Mouse (Mus musculus) kidney, embryonic 14.5 days (tissue): ENCODE results near the gene Prg4. TPM values are rescaled to one million over a fixed set of nuclear protein-coding genes. Genes with fewer than 3 reads are reported as not detected.

Experiments
- ATAC-seq: fragments of 200-750 bp; cut with Nextera tagmentation; 2 replicates; pipeline ENCODE4 v1.8.0; 2017; ENCODE audit warnings: moderate number of reproducible peaks, mild to moderate bottlenecking, moderate TSS enrichment, moderate library complexity; ENCODE audit not compliant: low FRiP score, low TSS enrichment
- H3K27ac ChIP-seq: fragments of 300-500 bp; sonication (generic); 2 replicates; pipeline ENCODE4 v1.5.1; 2014; ENCODE audit warnings: low read depth, mild to moderate bottlenecking, low read length, moderate library complexity, mixed read lengths
- H3K27me3 ChIP-seq: fragments of 300-500 bp; sonication (generic); 2 replicates; pipeline ENCODE4 v1.6.1; 2014; ENCODE audit warnings: mild to moderate bottlenecking, low read length; ENCODE audit not compliant: control insufficient read depth, insufficient read depth
- H3K36me3 ChIP-seq: fragments of 300-500 bp; sonication (generic); 2 replicates; pipeline ENCODE4 v1.6.1; 2014; ENCODE audit warnings: low read length, mixed read lengths; ENCODE audit not compliant: control insufficient read depth, insufficient read depth
- H3K4me1 ChIP-seq: fragments of 300-500 bp; sonication (generic); 2 replicates; pipeline ENCODE4 v1.6.1; 2014; ENCODE audit warnings: low read length, mixed read lengths; ENCODE audit not compliant: control insufficient read depth, insufficient read depth
- H3K4me2 ChIP-seq: fragments of 300-500 bp; sonication (generic); replicated peaks from 2 replicates; pipeline ENCODE4 v1.6.1; 2014; ENCODE audit warnings: low read depth, mild to moderate bottlenecking, low read length
- H3K4me3 ChIP-seq: fragments of 300-500 bp; sonication (generic); 2 replicates; pipeline ENCODE4 v1.5.1; 2014; ENCODE audit warnings: mild to moderate bottlenecking, low read length
- H3K9ac ChIP-seq: fragments of 300-500 bp; sonication (generic); 2 replicates; pipeline ENCODE4 v1.6.1; 2014; ENCODE audit warnings: low read depth, mild to moderate bottlenecking, low read length, moderate library complexity
- H3K9me3 ChIP-seq: fragments of 300-500 bp; sonication (generic); 2 replicates; pipeline ENCODE4 v1.6.1; 2016; ENCODE audit warnings: low read length; ENCODE audit not compliant: control insufficient read depth
- WGBS: fragments of 180-500 bp; shearing (Covaris S2); extraction: QIAGEN DNeasy Blood & Tissue Kit; methylation state at CpG from one replicate; pipeline ENCODE4 v1.1.7; 2014; 5-methylcytosine and 5-hydroxymethylcytosine counted together
- polyA plus RNA-seq: library from polyadenylated mRNA; unstranded; fragments of >200 nt; fragmentation: Nextera tagmentation; extraction: Ambion mirVana; gene quantifications from 2 replicates; pipeline ENCODE4 v1.2.1, GENCODE M21; 2014

The Prg4 gene
- polyA plus RNA-seq, 1 experiment from 2014 or later = 0.89 TPM

- no peak for ATAC-seq
- WGBS = 65% methylated on average over 7 of the region's 7 CpGs
Observed at GRCm38 (mm10) chr1:150472525-150472924, 6.6 kb upstream of the Prg4 start.

GRCm38 (mm10) chr1:150469992-150470391, 4.0 kb upstream of the Prg4 start:
- Histone ChIP-seq H3K9me3 (no peaks in the 10 kb centered on the region), H3K4me3 (no peak overlapping the region), H3K9ac (no peak overlapping the region), H3K36me3 (no peaks in the 10 kb centered on the region), H3K4me2 (no peak overlapping the region), H3K27me3 (no peaks in the 10 kb centered on the region), H3K27ac (no peak overlapping the region), H3K4me1 (no peaks in the 10 kb centered on the region)
- no peak for ATAC-seq
- WGBS = 74% methylated on average over 3 of the region's 3 CpGs

More at GRCm38 (mm10) chr1:150472525-150472924, 6.6 kb upstream of the Prg4 start:
- Histone ChIP-seq H3K27me3 (no peaks in the 10 kb centered on the region), H3K4me2 (no peak overlapping the region), H3K4me1 (no peaks in the 10 kb centered on the region), H3K4me3 (no peak overlapping the region), H3K9ac (no peak overlapping the region), H3K36me3 (no peaks in the 10 kb centered on the region), H3K9me3 (no peaks in the 10 kb centered on the region), H3K27ac (no peak overlapping the region)

- Histone ChIP-seq H3K4me2 (no peak overlapping the region), H3K9me3 (no peaks in the 10 kb centered on the region), H3K4me3 (no peak overlapping the region), H3K36me3 (no peaks in the 10 kb centered on the region), H3K9ac (no peak overlapping the region), H3K4me1 (no peaks in the 10 kb centered on the region), H3K27me3 (no peaks in the 10 kb centered on the region), H3K27ac (no peak overlapping the region)
- WGBS = 85% methylated on average over 10 of the region's 10 CpGs
- ATAC-seq = no peak
Observed at GRCm38 (mm10) chr1:150465364-150465763, 601 bp downstream of the Prg4 start.

GRCm38 (mm10) chr1:150463691-150464090, 2.3 kb downstream of the Prg4 start:
- Histone ChIP-seq H3K4me2 (no peak overlapping the region), H3K9me3 (no peaks in the 10 kb centered on the region), H3K4me3 (no peak overlapping the region), H3K9ac (no peak overlapping the region), H3K4me1 (no peaks in the 10 kb centered on the region), H3K27me3 (no peaks in the 10 kb centered on the region), H3K27ac (no peak overlapping the region), H3K36me3 (no peaks in the 10 kb centered on the region)
- no peak for ATAC-seq
- WGBS = 85% methylated on average over 4 of the region's 4 CpGs

- no peak for ATAC-seq
- WGBS = 73% methylated on average over 5 of the region's 5 CpGs
Observed at GRCm38 (mm10) chr1:150463068-150463467, 2.9 kb downstream of the Prg4 start.

GRCm38 (mm10) chr1:150460595-150460994, 5.4 kb downstream of the Prg4 start:
- H3K4me2 ChIP-seq = no peak overlapping the region
- ATAC-seq = no peak
- no peaks in the 10 kb centered on the region for H3K9me3 ChIP-seq
- H3K27me3 ChIP-seq = no peaks in the 10 kb centered on the region
- no peak overlapping the region for H3K4me3 ChIP-seq
- no peak overlapping the region for H3K9ac ChIP-seq
- no peak overlapping the region for H3K27ac ChIP-seq
- H3K4me1 ChIP-seq = no peaks in the 10 kb centered on the region
- WGBS = 75% methylated on average over 7 of the region's 7 CpGs
- no peaks in the 10 kb centered on the region for H3K36me3 ChIP-seq

More at GRCm38 (mm10) chr1:150463068-150463467, 2.9 kb downstream of the Prg4 start:
- Histone ChIP-seq H3K4me3 (no peak overlapping the region), H3K9ac (no peak overlapping the region), H3K36me3 (no peaks in the 10 kb centered on the region), H3K27ac (no peak overlapping the region), H3K27me3 (no peaks in the 10 kb centered on the region), H3K4me2 (no peak overlapping the region), H3K9me3 (no peaks in the 10 kb centered on the region), H3K4me1 (no peaks in the 10 kb centered on the region)

GRCm38 (mm10) chr1:150459599-150459998, 6.4 kb downstream of the Prg4 start:
- no peaks in the 10 kb centered on the region for H3K27me3 ChIP-seq
- 82% methylated on average over 3 of the region's 3 CpGs for WGBS
- no peaks in the 10 kb centered on the region for H3K9me3 ChIP-seq
- H3K9ac ChIP-seq = no peak overlapping the region
- H3K36me3 ChIP-seq = no peaks in the 10 kb centered on the region
- no peaks in the 10 kb centered on the region for H3K4me1 ChIP-seq
- no peak overlapping the region for H3K4me3 ChIP-seq
- H3K4me2 ChIP-seq = no peak overlapping the region
- no peak for ATAC-seq
- H3K27ac ChIP-seq = no peak overlapping the region

- Histone ChIP-seq H3K9me3 (no peaks in the 10 kb centered on the region), H3K36me3 (no peaks in the 10 kb centered on the region), H3K27ac (no peak overlapping the region), H3K4me2 (no peak overlapping the region), H3K4me1 (no peaks in the 10 kb centered on the region), H3K27me3 (no peaks in the 10 kb centered on the region), H3K9ac (no peak overlapping the region), H3K4me3 (no peak overlapping the region)
- 74% methylated on average over 5 of the region's 5 CpGs for WGBS
- ATAC-seq = no peak
Observed at GRCm38 (mm10) chr1:150458977-150459376, 7.0 kb downstream of the Prg4 start.

- ATAC-seq = no peak
- WGBS = 78% methylated on average over 4 of the region's 4 CpGs
- Histone ChIP-seq H3K27me3 (no peaks in the 10 kb centered on the region), H3K9me3 (no peaks in the 10 kb centered on the region), H3K27ac (no peak overlapping the region), H3K4me2 (no peak overlapping the region), H3K4me1 (no peaks in the 10 kb centered on the region), H3K36me3 (peaks cover 81% of the 10 kb centered on the region), H3K4me3 (no peak overlapping the region), H3K9ac (no peak overlapping the region)
Observed at GRCm38 (mm10) chr1:150441731-150442130, 24.2 kb downstream of the Prg4 start.
